24 mouse cellular contexts compared by ENCODE assay signal in genomic region chr9:58095977-58096376, GRCm38 (mm10). TPM values are rescaled to one million over a fixed set of nuclear protein-coding genes. Genes with fewer than 3 reads are reported as not detected.
DNase-seq lines count a peak whose midpoint lies in the region; ATAC-seq and TF ChIP-seq lines count a peak whose summit lies in the region.
"Had no signal": no experiment of that assay in that cellular context is flagged by ENCODE, and none has a peak within 500 bp of the region (broad histone marks: within the 10 kb centered on the region; RNA-seq: fewer than 3 reads in every experiment).

No protein-coding gene starts in this region.

- 75% methylated on average over 6 of the region's 6 CpGs for WGBS in embryonic facial prominence, embryonic 15.5 days
- WGBS in embryonic facial prominence, embryonic 10.5 days, result 85% methylated on average over 6 of the region's 6 CpGs
- 85% methylated on average over 6 of the region's 6 CpGs for WGBS in midbrain, embryonic 13.5 days
- WGBS in midbrain, embryonic 16.5 days, result 73% methylated on average over 6 of the region's 6 CpGs
- WGBS in stomach, embryonic 15.5 days, result 47% methylated on average over 6 of the region's 6 CpGs

- 0 out of 2 replicates have a peak, but pooled peaks have one; percentile 13 for TF ChIP-seq CTCF in layer of hippocampus, adult 2 months (conservative IDR thresholded peaks at IDR 0.05)

- peaks cover 26% of the 10 kb centered on the region for H3K4me1 ChIP-seq in embryonic facial prominence, embryonic 15.5 days
- H3K4me1 ChIP-seq in embryonic facial prominence, embryonic 10.5 days, result peaks cover 44% of the 10 kb centered on the region
- peaks cover 30% of the 10 kb centered on the region for H3K4me1 ChIP-seq in midbrain, embryonic 13.5 days (replicated peaks)
- peaks cover 13% of the 10 kb centered on the region for H3K4me1 ChIP-seq in midbrain, embryonic 16.5 days (ENCODE audit: control insufficient read depth, insufficient read depth, low read length)
- peaks cover 13% of the 10 kb centered on the region; the same call in 1 of the 2 replicates for H3K4me1 ChIP-seq in stomach, embryonic 15.5 days

- no peak overlapping the region for H3K4me2 ChIP-seq in embryonic facial prominence, embryonic 15.5 days (replicated peaks)
- no peak overlapping the region for H3K4me2 ChIP-seq in midbrain, embryonic 13.5 days (replicated peaks)
- H3K4me2 ChIP-seq in midbrain, embryonic 16.5 days (ENCODE audit: low read length), result no peak overlapping the region
- H3K4me2 ChIP-seq in stomach, embryonic 15.5 days, result no peak overlapping the region
- H3K4me2 ChIP-seq: embryonic facial prominence, embryonic 13.5 days; liver, embryonic 11.5 days; neural tube, embryonic 12.5 days had no signal

- no peaks in the 10 kb centered on the region for H3K27me3 ChIP-seq in embryonic facial prominence, embryonic 15.5 days
- no peaks in the 10 kb centered on the region; the same call in 1 of the 2 replicates for H3K27me3 ChIP-seq in embryonic facial prominence, embryonic 10.5 days (replicated peaks; ENCODE audit: low read depth, poor library complexity, severe bottlenecking)
- H3K27me3 ChIP-seq in midbrain, embryonic 13.5 days, result no peaks in the 10 kb centered on the region; the same call in 1 of the 2 replicates
- no peaks in the 10 kb centered on the region for H3K27me3 ChIP-seq in midbrain, embryonic 16.5 days (ENCODE audit: control insufficient read depth, insufficient read depth, low read depth, low read length)
- H3K27me3 ChIP-seq in stomach, embryonic 15.5 days (replicated peaks), result no peaks in the 10 kb centered on the region
- H3K27me3 ChIP-seq: embryonic facial prominence, embryonic 13.5 days; neural tube, embryonic 12.5 days had no signal

- H3K9me3 ChIP-seq in embryonic facial prominence, embryonic 15.5 days (replicated peaks), result no peaks in the 10 kb centered on the region
- no peaks in the 10 kb centered on the region for H3K9me3 ChIP-seq in embryonic facial prominence, embryonic 10.5 days
- H3K9me3 ChIP-seq in midbrain, embryonic 13.5 days, result no peaks in the 10 kb centered on the region
- H3K9me3 ChIP-seq in midbrain, embryonic 16.5 days (replicated peaks; ENCODE audit: control insufficient read depth, low read length, poor library complexity, severe bottlenecking), result no peaks in the 10 kb centered on the region
- no peaks in the 10 kb centered on the region for H3K9me3 ChIP-seq in stomach, embryonic 15.5 days
- H3K9me3 ChIP-seq: embryonic facial prominence, embryonic 13.5 days; G1E; heart, embryonic 10.5 days; neural tube, embryonic 12.5 days had no signal

- H3K27ac ChIP-seq in embryonic facial prominence, embryonic 15.5 days (replicated peaks), result peak overlapping the region; percentile 28; the same call in 1 of the 2 replicates
- no peak overlapping the region for H3K27ac ChIP-seq in embryonic facial prominence, embryonic 10.5 days (replicated peaks)
- H3K27ac ChIP-seq in layer of hippocampus, adult 2 months, result peak overlapping the region; percentile 91
- peak overlapping the region; percentile 76; the same call in 1 of the 2 replicates for H3K27ac ChIP-seq in midbrain, embryonic 13.5 days
- H3K27ac ChIP-seq in midbrain, embryonic 16.5 days (ENCODE audit: low read length), result no peak overlapping the region
- peak overlapping the region; percentile 59; the same call in 1 of the 2 replicates for H3K27ac ChIP-seq in stomach, embryonic 15.5 days
- H3K27ac ChIP-seq: embryonic facial prominence, embryonic 13.5 days; heart, embryonic 10.5 days; left cerebral cortex, adult 2 months; neural tube, embryonic 12.5 days had no signal

- no peaks in the 10 kb centered on the region for H3K36me3 ChIP-seq in embryonic facial prominence, embryonic 15.5 days
- H3K36me3 ChIP-seq in embryonic facial prominence, embryonic 10.5 days (replicated peaks), result no peaks in the 10 kb centered on the region
- H3K36me3 ChIP-seq in midbrain, embryonic 13.5 days, result no peaks in the 10 kb centered on the region
- no peaks in the 10 kb centered on the region for H3K36me3 ChIP-seq in midbrain, embryonic 16.5 days (ENCODE audit: control insufficient read depth, insufficient read depth, low read length)
- H3K36me3 ChIP-seq in stomach, embryonic 15.5 days, result no peaks in the 10 kb centered on the region
- H3K36me3 ChIP-seq: embryonic facial prominence, embryonic 13.5 days; G1E; heart, embryonic 10.5 days; neural tube, embryonic 12.5 days had no signal

- no peak for DNase-seq in embryonic facial prominence, embryonic 10.5 days (ENCODE audit: low spot score)
- DNase-seq in layer of hippocampus, adult 2 months (ENCODE audit: low spot score in 2 of 2), result no peak
- DNase-seq in layer of hippocampus, adult 11-12 months (ENCODE audit: low spot score), result no peak
- DNase-seq in heart, adult 9 months (ENCODE audit: low spot score in 2 of 2), result no peak
- DNase-seq: adrenal gland, postnatal 10 days; gastrocnemius, postnatal 36 days; kidney, adult 9 months; kidney, postnatal 25 days; lung, adult 18-20 months; thymus, adult 2 months had no signal

- ATAC-seq in embryonic facial prominence, embryonic 15.5 days (ENCODE audit: insufficient number of reproducible peaks, low FRiP score, low TSS enrichment, low read depth), result no peak
- no peak for ATAC-seq in midbrain, embryonic 13.5 days
- ATAC-seq in midbrain, embryonic 16.5 days, result no peak
- ATAC-seq in stomach, embryonic 15.5 days (ENCODE audit: insufficient read depth, low FRiP score, low read depth), result no peak
- ATAC-seq: activated CD4-positive, CD25-positive, alpha-beta regulatory T cell, adult 4 months had no signal

- H3K4me3 ChIP-seq in embryonic facial prominence, embryonic 15.5 days (replicated peaks), result no peak overlapping the region
- H3K4me3 ChIP-seq in embryonic facial prominence, embryonic 10.5 days, result no peak overlapping the region
- no peak overlapping the region for H3K4me3 ChIP-seq in layer of hippocampus, adult 2 months
- H3K4me3 ChIP-seq in midbrain, embryonic 13.5 days (replicated peaks), result no peak overlapping the region
- H3K4me3 ChIP-seq in midbrain, embryonic 16.5 days (ENCODE audit: low read depth, low read length), result no peak overlapping the region
- H3K4me3 ChIP-seq in stomach, embryonic 15.5 days (replicated peaks), result no peak overlapping the region
- H3K4me3 ChIP-seq: embryonic facial prominence, embryonic 13.5 days; heart, embryonic 10.5 days; left cerebral cortex, adult 2 months; neural tube, embryonic 12.5 days had no signal

- no peak overlapping the region for H3K9ac ChIP-seq in embryonic facial prominence, embryonic 15.5 days
- no peak overlapping the region for H3K9ac ChIP-seq in midbrain, embryonic 13.5 days (replicated peaks)
- no peak overlapping the region for H3K9ac ChIP-seq in midbrain, embryonic 16.5 days (ENCODE audit: low read depth, low read length)
- no peak overlapping the region for H3K9ac ChIP-seq in stomach, embryonic 15.5 days
- H3K9ac ChIP-seq: neural tube, embryonic 12.5 days had no signal

RNA-seq across cellular contexts. Expression of gene Ccdc33, which starts 22.6 kb away (rescaled TPM):
- 1.3 and 1.6 TPM in 2 replicates for polyA plus RNA-seq in embryonic facial prominence, embryonic 15.5 days (2015; fragmentation: Nextera tagmentation; extraction: Ambion mirVana)
- polyA plus RNA-seq in embryonic facial prominence, embryonic 10.5 days (2016; fragmentation: Nextera tagmentation; extraction: Ambion mirVana), result 0.36 and 0.56 TPM in 2 replicates
- total RNA-seq in layer of hippocampus, adult 2 months (2021), result under 1 TPM; 0.29 to 0.49 TPM
- polyA plus RNA-seq in midbrain, embryonic 13.5 days (2015; fragmentation: Nextera tagmentation; extraction: Ambion mirVana), result 0.73 and 0.80 TPM in 2 replicates
- 0.31 and 0.90 TPM in 2 replicates for polyA plus RNA-seq in midbrain, embryonic 16.5 days (2015; fragmentation: Nextera tagmentation; extraction: Ambion mirVana)
- 0.18 and 0.19 TPM in 2 replicates for polyA plus RNA-seq in stomach, embryonic 15.5 days (2015; fragmentation: Nextera tagmentation; extraction: Ambion mirVana)
- total RNA-seq: gastrocnemius, postnatal 36 days; megakaryocyte progenitor cell, adult 5-6 weeks had no signal
- polyA plus RNA-seq: activated CD4-positive, CD25-positive, alpha-beta regulatory T cell, adult 4 months; embryonic facial prominence, embryonic 13.5 days; G1E; heart, embryonic 10.5 days; heart, postnatal 0 days; liver, embryonic 11.5 days; small intestine, adult 2 months had no signal

RNA-seq across cellular contexts. Expression of gene Stra6, which starts 32.4 kb away (rescaled TPM):
- 8.7 and 13.9 TPM in 2 replicates for polyA plus RNA-seq in embryonic facial prominence, embryonic 15.5 days (2015; fragmentation: Nextera tagmentation; extraction: Ambion mirVana)
- 33.6 and 47.2 TPM in 2 replicates for polyA plus RNA-seq in embryonic facial prominence, embryonic 10.5 days (2016; fragmentation: Nextera tagmentation; extraction: Ambion mirVana)
- 10 to 100 TPM; 17.1 to 17.7 TPM for total RNA-seq in layer of hippocampus, adult 2 months (2021)
- 8.1 and 9.9 TPM in 2 replicates for polyA plus RNA-seq in midbrain, embryonic 13.5 days (2015; fragmentation: Nextera tagmentation; extraction: Ambion mirVana)
- polyA plus RNA-seq in midbrain, embryonic 16.5 days (2015; fragmentation: Nextera tagmentation; extraction: Ambion mirVana), result 8.1 and 9.7 TPM in 2 replicates
- polyA plus RNA-seq in stomach, embryonic 15.5 days (2015; fragmentation: Nextera tagmentation; extraction: Ambion mirVana), result 1.8 and 3.3 TPM in 2 replicates
- total RNA-seq: megakaryocyte progenitor cell, adult 5-6 weeks had no signal
- polyA plus RNA-seq: G1E had no signal

Comparison
In these comparisons a context has a peak if more than half of its experiments do, and no peak if none do; other contexts are left out.
1. H3K27ac ChIP-seq: peak in embryonic facial prominence, embryonic 15.5 days (single experiment), layer of hippocampus, adult 2 months (single experiment), midbrain, embryonic 13.5 days (single experiment) and stomach, embryonic 15.5 days (single experiment); none in embryonic facial prominence, embryonic 10.5 days (single experiment) and midbrain, embryonic 16.5 days (single experiment).